Mouse (Mus musculus): ENCODE measurements around the gene Nfatc2. TPM values are rescaled to one million over a fixed set of nuclear protein-coding genes. Genes with fewer than 3 reads are reported as not detected.

Gene Nfatc2
- polyA plus RNA-seq, 1 experiment = 0.07 TPM

DNA sequence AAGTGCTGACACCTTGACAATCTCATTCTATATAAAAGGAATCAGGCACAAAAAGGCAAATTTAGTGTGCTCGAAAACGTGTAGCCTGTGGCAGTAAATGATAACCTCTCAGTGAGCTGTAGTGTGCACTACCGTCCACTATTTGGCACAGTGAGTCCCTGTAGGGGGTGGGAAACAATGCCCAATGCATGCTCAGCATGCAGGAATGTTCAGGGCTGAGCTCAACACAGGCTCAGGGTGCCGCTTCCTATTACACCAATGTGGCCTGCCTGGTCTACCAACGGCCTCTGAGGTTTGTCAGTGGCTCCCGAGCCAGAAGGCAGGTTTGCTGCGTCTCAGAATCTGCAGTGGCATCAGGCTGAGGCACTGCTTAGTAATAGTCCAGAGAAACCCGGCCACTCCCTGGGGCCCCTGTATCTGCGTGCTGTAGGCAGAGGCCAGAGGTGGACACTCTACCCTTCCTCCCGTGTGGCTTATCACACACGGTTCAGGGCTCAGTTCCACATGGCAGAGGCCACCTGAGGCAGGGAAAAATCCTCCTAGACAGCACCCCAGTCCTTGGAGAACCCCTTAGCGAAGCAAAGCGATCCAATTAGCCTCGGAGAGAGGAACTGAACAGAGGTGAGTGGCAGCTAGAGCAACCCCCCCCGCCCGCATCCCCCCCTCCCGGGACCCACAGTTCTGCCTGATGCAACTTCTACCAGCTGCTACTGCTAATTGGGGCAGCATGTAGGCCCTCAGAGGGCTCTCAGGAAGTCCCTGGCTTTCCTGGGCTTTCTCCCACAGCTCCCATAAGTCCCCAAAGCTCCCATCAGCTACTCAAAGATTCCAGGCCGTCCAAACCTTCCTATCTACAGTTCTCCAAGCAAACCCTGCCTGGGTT lies 74.7 kb downstream of the Nfatc2 start:
- no peak for TF ChIP-seq MYOG (IDR thresholded peaks at IDR 0.05; ENCODE audit: control insufficient read depth, extremely low read depth, insufficient read length)
- no peak for TF ChIP-seq CTCF (IDR thresholded peaks at IDR 0.05; ENCODE audit: control insufficient read depth, insufficient read depth, insufficient read length)
- no peak for TF ChIP-seq MAX (IDR thresholded peaks at IDR 0.05)
- no peak for TF ChIP-seq CEBPB (IDR thresholded peaks at IDR 0.05; ENCODE audit: low read depth)
- no peak for TF ChIP-seq USF1 (IDR thresholded peaks at IDR 0.05; ENCODE audit: low read depth)
- no peak for TF ChIP-seq FOSL1 (IDR thresholded peaks at IDR 0.05; ENCODE audit: insufficient read depth, low read length, poor library complexity, severe bottlenecking)
- no peak for TF ChIP-seq MYOD1 (IDR thresholded peaks at IDR 0.05; ENCODE audit: control insufficient read depth, insufficient read length, low read depth)

DNA sequence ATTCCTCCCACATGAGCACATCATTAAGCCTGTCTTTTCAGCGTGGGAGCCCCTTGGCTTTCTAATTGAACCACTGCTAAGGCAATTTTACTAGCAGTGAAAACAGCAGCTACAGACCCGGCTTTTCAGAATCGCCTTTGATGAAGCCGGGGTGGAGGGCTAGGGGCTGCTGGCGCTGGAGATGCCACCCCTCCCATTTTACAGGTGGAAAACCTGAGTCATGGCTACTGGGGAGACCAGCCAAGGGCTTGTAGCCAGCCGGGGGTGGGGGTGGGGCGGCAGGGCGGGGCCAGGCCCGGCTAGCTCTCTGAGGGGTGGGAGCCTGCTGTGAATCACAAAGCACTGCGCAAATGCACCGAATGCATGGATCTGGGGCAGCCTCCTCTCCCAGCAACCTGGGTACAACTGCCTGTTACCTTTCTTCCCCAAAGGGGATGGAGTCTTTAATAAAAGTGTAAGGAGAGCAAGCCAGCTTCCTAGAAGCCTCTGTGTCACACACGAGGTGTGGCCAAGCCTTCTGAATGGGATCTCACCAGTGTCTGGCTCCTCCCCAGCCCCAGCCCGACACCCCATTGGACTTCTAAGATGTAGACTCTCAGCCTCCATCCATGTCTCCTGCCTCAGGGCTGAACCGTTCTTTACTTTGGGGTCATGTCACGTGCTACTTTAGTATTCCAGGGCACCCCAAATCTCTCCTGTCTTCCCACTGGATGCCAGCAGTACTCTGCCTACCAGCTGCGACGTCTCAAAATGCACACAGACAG lies 75.9 kb downstream of the Nfatc2 start:
- TF ChIP-seq USF1 (IDR thresholded peaks at IDR 0.05; ENCODE audit: low read depth) (no peak), CEBPB (IDR thresholded peaks at IDR 0.05; ENCODE audit: low read depth) (no peak), CTCF (IDR thresholded peaks at IDR 0.05; ENCODE audit: control insufficient read depth, insufficient read depth, insufficient read length) (no peak), MYOG (IDR thresholded peaks at IDR 0.05; ENCODE audit: control insufficient read depth, extremely low read depth, insufficient read length) (no peak), FOSL1 (IDR thresholded peaks at IDR 0.05; ENCODE audit: insufficient read depth, low read length, poor library complexity, severe bottlenecking) (no peak), MYOD1 (IDR thresholded peaks at IDR 0.05; ENCODE audit: control insufficient read depth, insufficient read length, low read depth) (no peak), MAX (IDR thresholded peaks at IDR 0.05) (no peak)

More for the DNA sequence above, 74.7 kb downstream of the Nfatc2 start:
- H3ac ChIP-seq (ENCODE audit: control insufficient read depth, insufficient read length, low read depth) = no peak overlapping the region
- no peak overlapping the region for H3K4me3 ChIP-seq (ENCODE audit: insufficient read depth, poor library complexity, severe bottlenecking)
- no peaks in the 10 kb centered on the region for H3K79me3 ChIP-seq (ENCODE audit: low read depth)
- no peaks in the 10 kb centered on the region for H3K27me3 ChIP-seq (ENCODE audit: control insufficient read depth, insufficient read depth, insufficient read length)
- H3K79me2 ChIP-seq (ENCODE audit: control insufficient read depth, insufficient read depth) = no peaks in the 10 kb centered on the region
- H3K36me3 ChIP-seq (ENCODE audit: control insufficient read depth, insufficient read depth) = no peaks in the 10 kb centered on the region

DNA sequence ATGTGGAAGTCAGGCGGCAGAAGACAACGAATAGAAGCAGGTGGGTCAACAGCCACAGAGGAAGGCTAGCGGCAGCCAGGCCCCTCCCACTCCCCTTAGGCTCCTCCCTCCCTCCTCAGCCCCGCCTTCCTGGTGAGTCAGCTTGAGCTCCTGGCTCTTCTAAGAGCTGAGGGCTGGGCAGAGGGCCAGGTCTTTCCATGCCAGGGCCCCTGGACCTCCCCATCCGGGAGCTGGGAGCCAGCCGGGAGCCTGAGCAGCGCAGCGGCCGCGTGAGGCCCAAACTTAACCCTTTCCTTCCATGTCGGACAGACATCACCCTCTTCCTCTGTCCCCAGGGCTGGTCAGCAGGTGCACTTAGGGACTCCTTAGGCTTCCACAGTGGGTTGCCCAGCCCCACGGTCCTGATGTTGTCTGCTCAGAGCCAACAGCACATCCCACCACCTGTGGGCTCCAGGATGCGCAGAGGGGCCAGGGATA lies 76.5 kb downstream of the Nfatc2 start:
- TF ChIP-seq MAX (IDR thresholded peaks at IDR 0.05) = peak; percentile 36
- no peak for TF ChIP-seq CEBPB (IDR thresholded peaks at IDR 0.05; ENCODE audit: low read depth)
- TF ChIP-seq FOSL1 (IDR thresholded peaks at IDR 0.05; ENCODE audit: insufficient read depth, low read length, poor library complexity, severe bottlenecking) = no peak
- peak; percentile 43 for TF ChIP-seq MYOD1 (IDR thresholded peaks at IDR 0.05; ENCODE audit: control insufficient read depth, insufficient read length, low read depth)
- H3K4me3 ChIP-seq (ENCODE audit: insufficient read depth, poor library complexity, severe bottlenecking) = no peak overlapping the region
- H3K27me3 ChIP-seq (ENCODE audit: control insufficient read depth, insufficient read depth, insufficient read length) = no peaks in the 10 kb centered on the region

More for the DNA sequence above, 75.9 kb downstream of the Nfatc2 start:
- Histone ChIP-seq H3K79me3 (ENCODE audit: low read depth) (no peaks in the 10 kb centered on the region), H3K27me3 (ENCODE audit: control insufficient read depth, insufficient read depth, insufficient read length) (no peaks in the 10 kb centered on the region), H3ac (ENCODE audit: control insufficient read depth, insufficient read length, low read depth) (no peak overlapping the region), H3K36me3 (ENCODE audit: control insufficient read depth, insufficient read depth) (no peaks in the 10 kb centered on the region), H3K4me3 (ENCODE audit: insufficient read depth, poor library complexity, severe bottlenecking) (no peak overlapping the region), H3K79me2 (ENCODE audit: control insufficient read depth, insufficient read depth) (no peaks in the 10 kb centered on the region)

DNA sequence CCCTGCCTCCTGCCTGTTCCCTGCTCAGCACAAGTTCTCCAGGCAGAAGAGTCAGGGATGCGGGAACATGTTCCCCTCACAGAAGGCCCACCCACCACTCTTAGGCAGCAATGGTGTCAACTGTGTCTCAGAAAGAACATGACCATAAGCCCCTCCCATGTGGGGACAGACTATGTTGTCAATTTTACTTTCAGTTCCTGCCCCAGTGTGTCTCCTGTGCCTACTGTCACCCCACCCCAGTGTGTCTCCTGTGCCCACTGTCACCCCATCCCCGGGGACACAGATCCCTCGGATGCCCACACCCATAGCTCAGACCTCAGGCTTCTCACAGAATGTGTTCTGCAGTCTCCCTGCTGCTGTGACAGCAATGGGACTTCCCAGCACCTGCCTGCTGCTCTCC lies 79.2 kb downstream of the Nfatc2 start:
- Histone ChIP-seq H3K79me3 (ENCODE audit: low read depth) (no peaks in the 10 kb centered on the region), H3K79me2 (ENCODE audit: control insufficient read depth, insufficient read depth) (no peaks in the 10 kb centered on the region), H3K27me3 (ENCODE audit: control insufficient read depth, insufficient read depth, insufficient read length) (no peaks in the 10 kb centered on the region), H3K36me3 (ENCODE audit: control insufficient read depth, insufficient read depth) (no peaks in the 10 kb centered on the region), H3ac (ENCODE audit: control insufficient read depth, insufficient read length, low read depth) (no peak overlapping the region), H3K4me3 (ENCODE audit: insufficient read depth, poor library complexity, severe bottlenecking) (no peak overlapping the region)
- TF ChIP-seq MYOG (IDR thresholded peaks at IDR 0.05; ENCODE audit: control insufficient read depth, extremely low read depth, insufficient read length) (no peak), MYOD1 (IDR thresholded peaks at IDR 0.05; ENCODE audit: control insufficient read depth, insufficient read length, low read depth) (no peak), CEBPB (IDR thresholded peaks at IDR 0.05; ENCODE audit: low read depth) (no peak), CTCF (IDR thresholded peaks at IDR 0.05; ENCODE audit: control insufficient read depth, insufficient read depth, insufficient read length) (no peak), FOSL1 (IDR thresholded peaks at IDR 0.05; ENCODE audit: insufficient read depth, low read length, poor library complexity, severe bottlenecking) (no peak), MAX (IDR thresholded peaks at IDR 0.05) (no peak), USF1 (IDR thresholded peaks at IDR 0.05; ENCODE audit: low read depth) (no peak)

More for the DNA sequence above, 76.5 kb downstream of the Nfatc2 start:
- no peaks in the 10 kb centered on the region for H3K79me2 ChIP-seq (ENCODE audit: control insufficient read depth, insufficient read depth)
- H3ac ChIP-seq (ENCODE audit: control insufficient read depth, insufficient read length, low read depth) = peak overlapping the region; percentile 25
- no peaks in the 10 kb centered on the region for H3K36me3 ChIP-seq (ENCODE audit: control insufficient read depth, insufficient read depth)
- H3K79me3 ChIP-seq (ENCODE audit: low read depth) = no peaks in the 10 kb centered on the region

DNA sequence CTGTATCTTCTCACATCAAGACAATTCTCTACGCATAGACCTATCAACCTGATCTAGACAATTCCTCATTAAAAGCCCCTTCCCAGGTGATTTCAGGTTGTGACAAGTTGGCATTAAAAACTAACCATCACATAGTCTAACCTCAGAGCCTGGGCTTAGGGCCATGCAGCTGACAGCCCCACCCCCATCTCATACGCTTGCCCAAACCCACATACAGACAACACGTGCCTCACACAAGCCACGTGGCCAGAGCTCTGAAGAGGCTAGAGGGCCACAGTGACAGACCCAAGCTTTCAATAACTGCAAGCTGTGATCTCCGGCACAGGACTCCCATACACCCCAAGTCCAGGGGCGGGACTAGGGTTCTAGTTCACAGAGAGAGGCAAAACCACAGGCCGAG lies 80.7 kb downstream of the Nfatc2 start:
- H3K79me3 ChIP-seq (ENCODE audit: low read depth) = no peaks in the 10 kb centered on the region
- no peak overlapping the region for H3ac ChIP-seq (ENCODE audit: control insufficient read depth, insufficient read length, low read depth)
- no peaks in the 10 kb centered on the region for H3K27me3 ChIP-seq (ENCODE audit: control insufficient read depth, insufficient read depth, insufficient read length)
- no peak overlapping the region for H3K4me3 ChIP-seq (ENCODE audit: insufficient read depth, poor library complexity, severe bottlenecking)
- no peaks in the 10 kb centered on the region for H3K36me3 ChIP-seq (ENCODE audit: control insufficient read depth, insufficient read depth)
- no peaks in the 10 kb centered on the region for H3K79me2 ChIP-seq (ENCODE audit: control insufficient read depth, insufficient read depth)
- no peak for TF ChIP-seq FOSL1 (IDR thresholded peaks at IDR 0.05; ENCODE audit: insufficient read depth, low read length, poor library complexity, severe bottlenecking)
- TF ChIP-seq MYOG (IDR thresholded peaks at IDR 0.05; ENCODE audit: control insufficient read depth, extremely low read depth, insufficient read length) = no peak
- no peak for TF ChIP-seq USF1 (IDR thresholded peaks at IDR 0.05; ENCODE audit: low read depth)
- TF ChIP-seq MYOD1 (IDR thresholded peaks at IDR 0.05; ENCODE audit: control insufficient read depth, insufficient read length, low read depth) = no peak
- TF ChIP-seq CEBPB (IDR thresholded peaks at IDR 0.05; ENCODE audit: low read depth) = no peak
- TF ChIP-seq CTCF (IDR thresholded peaks at IDR 0.05; ENCODE audit: control insufficient read depth, insufficient read depth, insufficient read length) = no peak
- no peak for TF ChIP-seq MAX (IDR thresholded peaks at IDR 0.05)

Data from C2C12 (cell line).